Mouse (Mus musculus) kidney, postnatal 14 days (tissue): ENCODE data around the gene Hspa12b.

Experiments used
- DNase-seq: peaks from one replicate; pipeline ENCODE4 v3.0.0; 2022; ENCODE audit warnings: mixed read lengths

Hspa12b gene

GRCm38 (mm10) chr2:131149254-131149578 is 22.1 kb downstream of the Hspa12b start:
- no peak for DNase-seq

- DNase-seq = no peak
Measured at GRCm38 (mm10) chr2:131152166-131152730, 25.2 kb downstream of the Hspa12b start.

- no peak for DNase-seq
Measured at GRCm38 (mm10) chr2:131154036-131154435, 27.0 kb downstream of the Hspa12b start.

- no peak for DNase-seq
Measured at GRCm38 (mm10) chr2:131156987-131157386, 29.9 kb downstream of the Hspa12b start.

- DNase-seq = no peak
Measured at GRCm38 (mm10) chr2:131159491-131159910, 32.4 kb downstream of the Hspa12b start.

GRCm38 (mm10) chr2:131159938-131160581 is 33.0 kb downstream of the Hspa12b start, which contains the start of gene 1700037H04Rik:
1700037H04Rik (minus strand) TSS chr2:131160081.
- DNase-seq = peak; percentile 98

- DNase-seq = peak; percentile 60
Measured at GRCm38 (mm10) chr2:131160671-131161111, 33.6 kb downstream of the Hspa12b start.

- peak; percentile 73 for DNase-seq
Measured at GRCm38 (mm10) chr2:131163924-131164323, 36.8 kb downstream of the Hspa12b start.

- no peak for DNase-seq
Measured at GRCm38 (mm10) chr2:131166172-131166571, 39.1 kb downstream of the Hspa12b start.

- no peak for DNase-seq
Measured at GRCm38 (mm10) chr2:131167984-131168383, 40.9 kb downstream of the Hspa12b start.

GRCm38 (mm10) chr2:131168914-131169313 is 41.8 kb downstream of the Hspa12b start:
- no peak for DNase-seq

GRCm38 (mm10) chr2:131170936-131171335 is 43.9 kb downstream of the Hspa12b start:
- no peak for DNase-seq

- DNase-seq = peak; percentile 81
Measured at GRCm38 (mm10) chr2:131171401-131172104, 44.5 kb downstream of the Hspa12b start.

- no peak for DNase-seq
Measured at GRCm38 (mm10) chr2:131172322-131172721, 45.2 kb downstream of the Hspa12b start.

- DNase-seq = peak; percentile 81
Measured at GRCm38 (mm10) chr2:131174700-131175099, 47.6 kb downstream of the Hspa12b start.

GRCm38 (mm10) chr2:131175286-131175944 is 48.3 kb downstream of the Hspa12b start:
- no peak for DNase-seq

- DNase-seq = peak; percentile 36
Measured at GRCm38 (mm10) chr2:131175945-131176309, 48.8 kb downstream of the Hspa12b start.

- DNase-seq = peak; percentile 87
Measured at GRCm38 (mm10) chr2:131176491-131176890, 49.4 kb downstream of the Hspa12b start.

- DNase-seq = no peak
Measured at GRCm38 (mm10) chr2:131177932-131178331, 50.9 kb downstream of the Hspa12b start.

GRCm38 (mm10) chr2:131178828-131179245 is 51.8 kb downstream of the Hspa12b start:
- DNase-seq = peak; percentile 46

- DNase-seq = peak; percentile 76
Measured at GRCm38 (mm10) chr2:131179246-131179886, 52.3 kb downstream of the Hspa12b start.

- peak; percentile 92 for DNase-seq
Measured at GRCm38 (mm10) chr2:131179990-131180587, 53.0 kb downstream of the Hspa12b start, which contains the start of gene Cenpb. Cenpb (minus strand) TSS chr2:131180067.
